Mouse (Mus musculus): ENCODE data around the gene Pik3r5.
A peak's percentile ranks its signal among the peaks of the same experiment; 100 is the strongest.

Pik3r5 gene

GRCm38 (mm10) chr11:68431699-68432360, at the start of gene Pik3r5:
Gene Pik3r5 (plus strand): TSS chr11:68432121.
- DNase-seq (ENCODE audit: low read depth, low spot score) = peak; percentile 63

- DNase-seq (ENCODE audit: low read depth, low spot score) = no peak
These were observed 48.4 kb upstream of the Pik3r5 start for GRCm38 (mm10) chr11:68383519-68383918.

DNA sequence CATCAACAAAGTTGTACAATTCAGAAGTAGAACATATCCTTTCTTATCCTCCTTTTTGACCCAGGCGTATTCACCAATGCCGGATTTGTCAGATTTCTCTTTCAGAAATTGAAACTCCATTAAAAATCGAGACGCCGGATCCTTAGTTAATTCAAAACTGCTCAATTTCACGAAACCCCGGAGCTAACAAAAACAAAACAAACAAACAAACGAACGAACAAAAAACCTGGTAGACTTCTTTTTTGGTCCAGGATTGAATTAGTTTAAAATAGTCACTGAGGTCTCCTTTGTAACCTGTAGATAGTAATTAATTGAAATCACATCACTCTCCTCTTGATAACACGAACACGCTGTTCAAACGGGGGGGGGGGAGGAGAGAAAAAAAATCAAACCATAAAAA, 47.8 kb upstream of the Pik3r5 start:
- DNase-seq (ENCODE audit: low read depth, low spot score) = no peak

DNA sequence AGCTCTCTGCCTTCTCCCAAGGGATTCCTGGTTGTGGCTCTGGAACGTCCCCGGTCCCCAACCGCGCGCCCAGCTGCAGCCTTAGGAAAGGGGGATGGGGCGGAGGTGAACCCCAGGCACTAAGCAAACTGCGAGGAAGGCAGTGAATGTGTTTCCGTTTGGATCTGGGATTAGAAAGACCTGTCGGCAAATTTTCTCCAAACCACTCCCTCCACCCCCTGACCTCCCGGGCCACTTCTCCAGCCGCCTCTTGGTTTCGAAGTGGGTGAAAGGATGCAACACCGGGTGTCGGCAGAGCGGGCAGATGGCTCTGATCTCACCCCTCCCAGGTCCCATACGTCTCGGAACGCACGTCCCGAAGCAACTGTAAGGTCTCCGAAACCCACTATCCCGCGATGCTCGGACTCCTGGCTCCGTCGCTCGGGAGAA, 47.3 kb upstream of the Pik3r5 start:
- no peak for DNase-seq (ENCODE audit: low read depth, low spot score)

DNA sequence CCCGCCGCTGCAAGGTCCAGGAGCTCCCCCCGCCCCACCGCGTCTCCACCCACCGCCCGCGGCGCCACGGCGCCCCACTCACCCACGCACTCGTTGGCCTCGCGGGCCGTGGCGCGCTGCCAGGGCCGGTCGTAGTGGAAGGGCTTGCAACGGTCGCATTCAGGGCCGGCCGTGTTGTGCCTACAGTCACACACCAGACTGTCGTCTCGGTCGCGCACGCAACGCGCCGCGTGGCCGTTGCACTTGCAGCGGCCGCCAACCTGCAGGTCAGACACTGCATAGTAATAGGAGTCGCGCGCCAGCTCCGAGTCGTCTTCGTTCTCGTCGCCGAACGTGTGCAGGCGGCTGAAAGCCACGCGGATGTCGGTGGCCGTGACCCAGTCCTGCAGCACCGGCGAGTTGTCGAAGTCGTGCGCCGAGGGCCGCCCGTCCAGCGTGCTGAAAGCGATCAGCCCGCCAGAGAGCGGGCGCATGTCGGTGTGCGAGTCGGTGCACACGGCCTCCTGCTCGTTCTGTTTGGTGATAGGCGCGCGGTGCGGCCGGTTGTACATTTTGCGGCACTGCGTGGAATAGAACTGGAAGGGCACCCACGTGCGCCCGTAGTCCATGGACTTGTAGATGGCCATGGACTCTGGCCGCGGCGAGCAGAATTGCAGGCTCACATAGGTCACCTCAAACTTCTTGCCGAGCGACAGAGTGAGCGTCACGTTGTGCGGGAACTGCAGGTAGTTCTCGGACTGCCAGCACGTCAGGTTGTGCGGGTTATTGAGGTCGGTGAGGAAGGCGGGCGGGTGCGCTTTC, 46.7 kb upstream of the Pik3r5 start:
- no peak for DNase-seq (ENCODE audit: low read depth, low spot score)

DNA sequence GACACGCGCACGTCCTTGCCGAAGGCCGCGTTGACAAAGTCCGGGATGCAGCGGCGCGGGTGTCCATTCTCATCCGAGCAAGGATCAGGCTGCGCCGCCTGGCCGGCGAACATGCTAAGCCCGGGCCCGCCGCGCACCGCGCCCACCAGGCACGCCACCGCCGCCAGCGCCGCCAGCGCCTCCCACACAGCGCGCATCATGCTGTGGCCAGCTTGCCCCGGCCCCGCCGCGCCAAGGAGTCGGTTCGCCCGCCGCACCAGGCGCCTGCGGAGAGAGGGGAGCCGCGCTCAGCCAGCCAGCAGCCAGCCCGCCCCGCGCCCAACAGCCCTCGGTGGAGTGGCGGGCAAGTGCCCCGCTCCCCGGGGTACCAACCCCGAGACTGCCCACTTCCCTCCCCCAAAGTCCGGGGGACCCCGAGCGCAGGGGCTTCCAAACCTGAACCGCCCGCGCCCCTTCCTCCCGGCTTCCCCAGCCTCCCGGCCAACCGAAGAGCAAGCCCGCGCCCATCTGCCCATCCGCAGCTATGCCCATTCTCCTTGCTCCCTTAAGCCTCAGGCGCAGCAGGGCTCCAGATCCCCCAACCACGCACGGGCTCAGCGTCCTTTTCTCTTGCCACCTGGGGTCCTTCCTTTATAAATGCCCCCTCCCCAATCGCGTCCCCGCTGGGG, 45.9 kb upstream of the Pik3r5 start:
- DNase-seq (ENCODE audit: low read depth, low spot score) = no peak

GRCm38 (mm10) chr11:68386589-68387440, 45.1 kb upstream of the Pik3r5 start:
- DNase-seq (ENCODE audit: low read depth, low spot score) = no peak

- DNase-seq (ENCODE audit: low read depth, low spot score) = no peak
These were observed 44.5 kb upstream of the Pik3r5 start for GRCm38 (mm10) chr11:68387441-68387760.

- DNase-seq (ENCODE audit: low read depth, low spot score) = no peak
These were observed 43.8 kb upstream of the Pik3r5 start for GRCm38 (mm10) chr11:68387971-68388654.

DNA sequence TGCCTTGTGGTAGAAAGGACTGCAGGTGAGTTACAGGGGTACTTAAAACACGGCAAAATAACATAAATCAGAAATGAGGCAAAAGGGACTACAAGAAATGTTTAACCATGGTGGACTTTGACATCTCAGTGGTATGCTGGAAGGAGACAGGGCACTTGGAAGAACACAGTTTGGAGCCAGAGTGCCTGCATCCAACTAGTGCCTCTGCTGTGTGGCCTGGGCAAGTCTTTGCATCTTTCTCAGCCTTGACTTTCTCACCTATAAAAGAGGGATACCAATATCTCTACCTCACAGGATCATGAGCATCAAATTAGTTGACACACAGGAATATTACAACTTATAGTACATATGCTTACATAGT, 43.3 kb upstream of the Pik3r5 start:
- no peak for DNase-seq (ENCODE audit: low read depth, low spot score)

DNA sequence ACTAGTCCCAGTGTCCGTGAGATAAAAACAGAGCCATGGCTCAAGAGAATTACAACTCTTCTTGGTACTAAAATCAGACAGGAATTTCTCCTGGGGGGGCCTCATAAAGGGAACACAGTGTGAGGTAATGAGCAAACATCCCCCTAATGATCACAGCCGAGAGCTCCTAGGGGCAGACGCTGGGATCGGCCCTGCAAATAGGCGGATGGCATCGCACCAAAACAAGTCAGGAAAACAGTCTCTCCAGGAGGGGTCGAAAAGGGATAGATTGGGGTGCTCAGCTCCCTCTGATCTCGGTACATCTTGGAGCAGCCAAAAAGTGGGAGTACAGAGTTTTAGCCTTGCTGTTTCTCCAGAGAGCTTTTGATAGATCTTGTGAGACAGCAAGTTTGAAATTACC, 42.3 kb upstream of the Pik3r5 start:
- DNase-seq (ENCODE audit: low read depth, low spot score) = no peak

DNA sequence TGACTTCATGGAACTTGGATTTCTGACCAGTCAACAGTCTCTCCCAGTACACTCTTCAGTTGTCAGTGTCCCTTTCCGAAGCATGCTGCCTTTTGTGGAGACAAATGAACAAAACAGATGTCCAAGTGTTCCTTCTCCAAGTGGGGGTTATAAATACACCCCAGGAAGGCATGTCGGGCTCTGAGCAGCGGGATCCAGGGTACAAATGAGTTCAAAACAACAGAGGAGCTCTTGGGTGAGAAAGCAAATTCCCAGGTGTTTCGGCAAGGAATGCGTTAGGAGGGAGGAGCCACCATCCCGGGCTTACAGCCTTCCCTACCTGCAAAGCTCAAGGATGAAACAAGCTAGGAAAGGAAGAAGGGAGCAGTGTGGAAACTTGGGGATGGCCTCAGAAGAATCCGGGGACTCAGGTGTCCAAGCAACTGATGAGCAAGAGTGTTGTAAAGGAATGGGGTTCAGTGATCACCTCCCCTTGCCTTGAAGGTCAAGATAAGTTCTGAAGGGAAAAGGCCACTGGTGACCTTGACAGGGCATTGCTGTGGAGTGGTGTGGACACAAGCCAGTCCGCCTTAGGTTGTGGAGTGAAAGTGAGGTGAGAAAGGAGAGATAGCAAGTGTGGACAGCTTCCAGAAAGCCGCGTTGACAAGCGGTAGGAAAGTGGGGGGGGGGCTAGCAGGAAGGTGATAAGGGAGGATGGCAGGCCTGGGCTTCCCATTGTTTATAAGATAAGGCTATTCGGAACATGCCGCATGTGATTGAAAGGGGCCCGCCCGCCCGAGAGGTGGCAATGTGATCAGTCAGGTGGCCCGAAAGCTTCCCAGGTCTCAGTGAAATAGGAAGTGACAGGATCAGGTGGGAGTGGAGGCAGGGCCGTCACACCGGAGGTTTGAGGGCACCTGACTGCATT, 41.3 kb upstream of the Pik3r5 start:
- no peak for DNase-seq (ENCODE audit: low read depth, low spot score)

DNA sequence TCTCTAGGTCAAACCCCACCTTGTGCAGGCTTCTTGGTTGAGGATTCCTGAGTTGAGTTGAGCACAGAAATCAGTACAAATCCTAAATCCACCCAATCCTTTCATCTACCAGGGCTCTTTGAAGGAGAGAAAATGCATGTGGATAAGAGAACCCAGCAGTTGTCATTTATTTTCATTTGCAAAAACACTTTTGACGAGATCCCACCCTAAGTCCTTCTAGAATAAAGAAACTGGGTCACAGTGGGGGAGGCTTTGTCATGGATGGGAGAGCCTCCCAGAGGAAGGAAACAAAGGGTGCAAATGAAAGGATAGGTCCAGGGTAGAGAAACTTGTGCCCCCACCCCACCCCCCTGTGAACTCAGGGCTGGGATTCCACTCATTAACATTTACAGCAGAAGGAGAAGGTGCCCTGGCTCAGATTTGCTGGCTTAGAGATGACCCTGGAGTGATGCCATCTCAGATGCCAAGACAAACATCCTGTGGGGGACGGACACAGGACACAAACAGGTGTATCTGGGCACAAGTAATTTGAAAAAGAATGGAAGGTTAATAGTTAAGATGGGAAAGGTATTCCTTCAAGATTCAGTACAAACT, 37.9 kb upstream of the Pik3r5 start:
- no peak for DNase-seq (ENCODE audit: low read depth, low spot score)

- DNase-seq (ENCODE audit: low read depth, low spot score) = no peak
These were observed 37.2 kb upstream of the Pik3r5 start for GRCm38 (mm10) chr11:68394749-68395148.

GRCm38 (mm10) chr11:68395546-68395945, 36.4 kb upstream of the Pik3r5 start:
- DNase-seq (ENCODE audit: low read depth, low spot score) = no peak

DNA sequence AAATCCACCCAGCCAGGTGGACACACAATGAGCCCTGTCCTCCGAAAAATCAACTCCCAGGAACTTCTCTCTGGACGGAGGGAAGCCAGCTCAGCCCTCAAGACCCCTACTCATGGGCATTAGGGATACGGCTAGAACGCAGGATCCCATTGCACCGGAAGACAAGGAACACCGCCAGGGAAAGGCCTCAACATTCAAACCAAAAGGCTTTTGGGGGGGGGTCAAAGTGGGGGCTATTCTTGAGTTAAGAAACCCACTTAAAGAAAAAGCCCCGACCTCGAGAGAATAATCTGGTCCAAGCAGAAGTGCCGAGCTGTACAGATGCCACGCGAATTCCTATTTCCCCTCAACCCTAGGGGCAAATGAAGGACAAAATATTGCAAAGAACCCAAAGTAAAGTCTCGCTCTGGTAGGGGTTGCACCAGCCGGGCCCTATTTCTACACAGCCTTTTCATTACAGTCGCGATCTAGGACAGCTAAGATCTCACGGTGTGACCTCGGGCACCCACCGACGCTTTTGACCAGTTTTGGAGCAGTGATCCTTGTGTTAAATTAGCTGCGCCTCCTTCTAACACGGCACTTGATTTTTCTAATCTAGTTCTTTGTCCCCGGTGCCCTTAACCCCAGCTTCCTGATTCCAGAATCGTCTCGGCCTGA, 32.9 kb upstream of the Pik3r5 start:
- no peak for DNase-seq (ENCODE audit: low read depth, low spot score)

- no peak for DNase-seq (ENCODE audit: low read depth, low spot score)
These were observed 32.3 kb upstream of the Pik3r5 start for GRCm38 (mm10) chr11:68399548-68400020.

DNA sequence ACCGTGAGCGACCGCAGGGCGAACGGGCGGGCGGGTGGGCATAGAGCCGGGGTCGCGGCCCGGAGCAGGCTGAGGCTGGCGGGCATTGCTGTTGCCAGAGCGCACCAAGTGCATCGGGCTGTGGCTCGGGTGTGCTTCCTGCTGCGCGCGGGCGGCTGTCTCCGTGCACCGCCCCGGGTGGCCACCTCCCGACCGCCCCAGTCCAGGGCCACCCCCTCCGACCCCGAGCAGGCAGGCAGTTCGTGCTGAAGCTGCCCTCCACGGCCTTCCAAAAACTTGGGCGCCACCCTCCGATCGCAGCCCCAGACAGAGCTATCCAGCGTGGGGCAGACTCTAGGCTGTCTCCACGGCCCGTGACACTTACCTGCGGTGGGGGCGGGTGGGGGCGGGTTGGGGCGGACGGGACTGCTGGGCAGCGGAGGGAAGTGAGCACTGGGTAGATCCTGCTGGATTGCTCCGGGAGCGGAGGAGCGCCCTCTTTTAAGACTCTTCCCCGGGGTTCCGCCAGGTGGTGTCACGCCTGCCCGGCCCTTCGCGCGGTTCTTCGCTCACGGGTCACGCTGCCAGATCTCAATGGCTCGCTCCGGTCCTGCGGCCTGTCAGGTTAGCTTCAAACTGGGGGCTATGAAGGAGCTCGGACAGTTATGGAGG, 31.8 kb upstream of the Pik3r5 start:
- DNase-seq (ENCODE audit: low read depth, low spot score) = no peak

DNA sequence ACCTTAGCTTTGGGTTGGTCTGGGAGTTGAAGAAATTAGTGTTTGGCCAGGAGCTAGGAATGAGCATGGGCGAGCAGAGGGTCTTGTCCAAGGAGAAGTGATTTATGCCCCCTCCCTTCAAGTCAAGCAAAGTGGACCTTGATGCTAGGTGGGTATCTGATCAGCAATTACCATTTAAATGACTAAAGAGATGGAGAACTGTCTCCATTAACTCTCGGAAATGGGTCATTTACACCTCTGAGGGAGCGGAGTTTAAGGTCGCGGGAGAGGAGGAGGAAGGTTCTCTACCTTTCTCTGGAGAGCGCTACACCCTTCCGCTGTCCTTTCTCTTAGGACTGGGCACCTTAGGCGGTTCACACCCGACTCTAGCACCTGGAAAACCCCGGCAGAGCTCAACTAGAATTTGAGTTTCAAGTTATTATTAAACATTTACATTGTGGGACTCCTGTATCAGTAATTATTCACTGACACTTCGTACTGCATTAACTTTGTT, 31.1 kb upstream of the Pik3r5 start, which contains the start of gene Ntn1:
Ntn1 (minus strand) TSS at position 97 of the 493 bp plus-strand sequence.
- no peak for DNase-seq (ENCODE audit: low read depth, low spot score)

All from WW6 (cell line).